ENCODE assay signal across 24 mouse cellular contexts in genomic region chr5:50509696-50510421, GRCm38 (mm10).
DNase-seq lines count a peak whose midpoint lies in the region; ATAC-seq and TF ChIP-seq lines count a peak whose summit lies in the region.
"Had no signal": no experiment of that assay in that cellular context is flagged by ENCODE, and none has a peak within 500 bp of the region (broad histone marks: within the 10 kb centered on the region; RNA-seq: fewer than 3 reads in every experiment).

No protein-coding gene starts in this region.

- no peak for TF ChIP-seq CTCF in hindbrain, postnatal 0 days (IDR thresholded peaks at IDR 0.05; ENCODE audit: low read depth)

- no peak overlapping the region for H3K4me2 ChIP-seq in hindbrain, postnatal 0 days (ENCODE audit: low read depth, low read length)
- no peak overlapping the region for H3K4me2 ChIP-seq in hindbrain, embryonic 16.5 days (ENCODE audit: low read length)
- H3K4me2 ChIP-seq: embryonic facial prominence, embryonic 12.5 days; embryonic facial prominence, embryonic 15.5 days; forebrain, embryonic 12.5 days; forebrain, embryonic 15.5 days; heart, embryonic 12.5 days; heart, embryonic 15.5 days; hindbrain, embryonic 13.5 days had no signal

- no peak overlapping the region for H3K27ac ChIP-seq in hindbrain, postnatal 0 days
- H3K27ac ChIP-seq in hindbrain, embryonic 16.5 days (ENCODE audit: low read depth, low read length): no peak overlapping the region
- H3K27ac ChIP-seq: embryonic facial prominence, embryonic 12.5 days; embryonic facial prominence, embryonic 15.5 days; forebrain, embryonic 12.5 days; forebrain, embryonic 15.5 days; heart, embryonic 15.5 days; hindbrain, embryonic 10.5 days; hindbrain, embryonic 13.5 days had no signal

- DNase-seq in cerebellum, adult 9-10 months: peak; percentile 3
- DNase-seq in cerebellum, adult 11 months: no peak
- DNase-seq in hindbrain, postnatal 0 days (ENCODE audit: low spot score): peak; percentile 7
- peak; percentile 14 for DNase-seq in brain, adult 2 months (ENCODE audit: low read depth, low spot score)
- no peak for DNase-seq in adrenal gland, postnatal 14 days
- DNase-seq: adrenal gland, adult 8-10 months; adrenal gland, postnatal 36 days; gastrocnemius, postnatal 25 days; heart, adult 18-20 months; heart, postnatal 10 days; heart, postnatal 36 days; kidney, adult 2 months had no signal

- H3K36me3 ChIP-seq in hindbrain, postnatal 0 days (ENCODE audit: insufficient read depth, low read length): no peaks in the 10 kb centered on the region
- no peaks in the 10 kb centered on the region for H3K36me3 ChIP-seq in hindbrain, embryonic 16.5 days (ENCODE audit: control insufficient read depth, insufficient read depth, low read length)
- H3K36me3 ChIP-seq: embryonic facial prominence, embryonic 12.5 days; embryonic facial prominence, embryonic 15.5 days; forebrain, embryonic 12.5 days; forebrain, embryonic 15.5 days; heart, embryonic 12.5 days; heart, embryonic 15.5 days; hindbrain, embryonic 10.5 days; hindbrain, embryonic 13.5 days had no signal

- H3K9ac ChIP-seq in hindbrain, postnatal 0 days (replicated peaks; ENCODE audit: low read length): no peak overlapping the region
- no peak overlapping the region for H3K9ac ChIP-seq in hindbrain, embryonic 16.5 days (ENCODE audit: low read depth, low read length)
- H3K9ac ChIP-seq: embryonic facial prominence, embryonic 12.5 days; embryonic facial prominence, embryonic 15.5 days; forebrain, embryonic 12.5 days; forebrain, embryonic 15.5 days; heart, embryonic 12.5 days; heart, embryonic 15.5 days; hindbrain, embryonic 13.5 days had no signal

- WGBS in hindbrain, postnatal 0 days: 82% methylated on average over 3 of the region's 3 CpGs
- WGBS in hindbrain, embryonic 16.5 days: 72% methylated on average over 3 of the region's 3 CpGs

- no peaks in the 10 kb centered on the region for H3K4me1 ChIP-seq in hindbrain, postnatal 0 days (ENCODE audit: insufficient read depth, low read length)
- H3K4me1 ChIP-seq in hindbrain, embryonic 16.5 days (ENCODE audit: control insufficient read depth, insufficient read depth, low read depth, low read length): no peaks in the 10 kb centered on the region
- H3K4me1 ChIP-seq: embryonic facial prominence, embryonic 12.5 days; embryonic facial prominence, embryonic 15.5 days; forebrain, embryonic 12.5 days; forebrain, embryonic 15.5 days; heart, embryonic 12.5 days; heart, embryonic 15.5 days; hindbrain, embryonic 10.5 days; hindbrain, embryonic 13.5 days had no signal

- no peaks in the 10 kb centered on the region for H3K27me3 ChIP-seq in hindbrain, postnatal 0 days (ENCODE audit: insufficient read depth, low read length)
- no peaks in the 10 kb centered on the region for H3K27me3 ChIP-seq in hindbrain, embryonic 16.5 days (replicated peaks; ENCODE audit: control insufficient read depth, insufficient read depth, low read length)
- H3K27me3 ChIP-seq: embryonic facial prominence, embryonic 12.5 days; embryonic facial prominence, embryonic 15.5 days; forebrain, embryonic 12.5 days; forebrain, embryonic 15.5 days; heart, embryonic 12.5 days; heart, embryonic 15.5 days; hindbrain, embryonic 13.5 days had no signal

- H3K4me3 ChIP-seq in hindbrain, postnatal 0 days (ENCODE audit: low read length): no peak overlapping the region
- no peak overlapping the region for H3K4me3 ChIP-seq in hindbrain, embryonic 16.5 days (ENCODE audit: low read length)
- H3K4me3 ChIP-seq: embryonic facial prominence, embryonic 12.5 days; embryonic facial prominence, embryonic 15.5 days; forebrain, embryonic 12.5 days; forebrain, embryonic 15.5 days; heart, embryonic 12.5 days; heart, embryonic 15.5 days; hindbrain, embryonic 10.5 days; hindbrain, embryonic 13.5 days had no signal

- no peak for ATAC-seq in hindbrain, postnatal 0 days
- ATAC-seq in hindbrain, embryonic 16.5 days: no peak
- ATAC-seq: activated CD4-positive, CD25-positive, alpha-beta regulatory T cell, adult 4 months; CD4-positive, CD25-positive, alpha-beta regulatory T cell, adult 4 months; forebrain, embryonic 15.5 days; intestine, postnatal 0 days had no signal

- no peaks in the 10 kb centered on the region for H3K9me3 ChIP-seq in hindbrain, postnatal 0 days (ENCODE audit: low read length)
- H3K9me3 ChIP-seq in hindbrain, embryonic 16.5 days (ENCODE audit: control insufficient read depth, low read length): no peaks in the 10 kb centered on the region
- H3K9me3 ChIP-seq: embryonic facial prominence, embryonic 12.5 days; embryonic facial prominence, embryonic 15.5 days; forebrain, embryonic 12.5 days; forebrain, embryonic 15.5 days; heart, embryonic 12.5 days; heart, embryonic 15.5 days; hindbrain, embryonic 10.5 days; hindbrain, embryonic 13.5 days had no signal

Comparison
In these comparisons a context has a peak if more than half of its experiments do, and no peak if none do; other contexts are left out.
1. DNase-seq: peak in cerebellum, adult 9-10 months (single experiment), hindbrain, postnatal 0 days (single experiment) and brain, adult 2 months (single experiment); none in cerebellum, adult 11 months (single experiment) and adrenal gland, postnatal 14 days (single experiment).